Mouse (Mus musculus) kidney, postnatal 4 days (tissue): ENCODE results near the gene Cfap46.

Experiments
- DNase-seq, 2 experiments: peaks; one replicate each; pipeline ENCODE4 v3.0.0; 2021; ENCODE audit warnings: mixed read lengths in 2 of 2

Gene Cfap46

DNA sequence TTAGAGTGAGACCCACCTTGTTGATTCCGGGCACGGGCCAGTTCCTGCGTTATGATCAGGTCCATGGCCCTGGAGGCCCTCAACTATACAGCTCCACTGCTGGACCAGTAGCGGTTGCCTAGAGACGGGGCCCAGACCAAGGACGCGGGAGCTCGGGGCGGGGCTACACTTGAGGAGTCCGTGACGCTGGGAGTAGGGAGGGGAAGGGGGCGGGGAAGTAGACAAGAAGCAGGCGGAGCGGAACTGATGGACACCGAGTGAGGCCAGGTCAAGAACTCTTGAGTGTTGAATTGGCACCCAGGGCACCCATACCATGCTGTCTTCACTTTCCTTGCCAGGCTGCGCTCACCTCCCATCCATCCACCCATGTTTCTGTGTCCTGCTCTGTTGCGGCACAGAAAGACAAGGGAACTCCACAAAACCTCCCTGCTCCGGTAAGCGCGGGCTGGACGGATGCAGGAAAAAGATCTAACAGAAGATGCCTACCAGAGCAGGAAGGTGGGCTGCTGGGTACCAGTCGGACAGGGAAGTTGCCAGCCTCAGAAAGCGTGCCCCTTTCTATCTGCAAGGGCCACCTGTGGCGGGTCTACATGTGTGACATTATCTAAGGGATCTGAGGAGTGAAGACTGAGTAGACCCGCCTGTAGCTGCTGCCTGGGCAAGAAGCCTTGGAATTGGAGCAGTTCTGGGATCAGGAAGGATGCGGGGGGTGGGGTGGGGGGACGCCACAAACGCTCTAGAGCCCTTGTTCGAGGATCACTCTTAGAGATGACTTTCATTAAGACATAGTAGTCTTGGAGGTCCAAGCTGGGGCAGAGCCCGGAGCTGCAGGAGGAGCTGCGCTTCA, at the start of gene Cfap46:
Gene Cfap46, minus strand, starts transcription at position 112 of the 847 bp plus-strand sequence.
- peak; percentile 89 to 93 for DNase-seq

DNA sequence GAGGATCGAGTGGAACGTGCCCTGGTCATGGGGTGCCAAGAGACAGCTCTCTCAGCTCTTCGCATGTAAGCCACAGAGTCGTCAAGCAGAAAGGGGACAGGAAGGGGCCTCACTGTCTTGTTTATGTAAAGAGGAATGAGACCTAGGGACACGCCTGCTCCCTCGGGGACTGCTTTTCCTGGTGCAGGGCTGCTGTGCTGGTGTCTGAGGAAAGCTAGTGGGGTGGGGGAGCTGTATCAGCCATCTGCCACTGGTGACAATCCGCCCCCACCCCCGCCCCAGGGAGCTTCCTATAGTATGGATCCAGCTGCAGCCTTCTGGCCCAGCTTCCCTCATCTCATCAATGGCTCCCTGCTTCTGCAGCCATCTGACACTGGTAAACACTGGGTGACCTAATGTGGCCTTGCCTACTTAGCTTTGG, 47.7 kb upstream of the Cfap46 start:
- peak; percentile 16 to 30 for DNase-seq

DNA sequence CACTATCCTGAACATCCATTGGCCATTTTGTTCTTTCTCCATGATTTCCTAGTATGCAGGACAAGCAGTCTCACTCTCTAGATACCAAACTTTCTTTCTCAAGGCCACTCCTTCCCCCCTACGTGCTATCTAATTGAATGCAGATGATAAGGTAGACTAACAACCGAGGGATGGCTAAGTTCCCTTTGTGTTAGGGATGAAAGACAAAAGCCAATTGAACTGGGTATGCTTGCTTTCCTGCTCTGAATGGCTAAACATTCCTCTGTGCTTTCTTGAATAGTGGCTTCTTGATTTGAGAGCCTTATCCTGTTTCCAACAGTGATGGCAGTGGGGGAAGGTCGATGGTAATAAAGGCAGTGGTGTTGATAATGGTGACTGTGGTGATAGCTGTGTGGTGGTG, 43.5 kb upstream of the Cfap46 start:
- no peak for DNase-seq

DNA sequence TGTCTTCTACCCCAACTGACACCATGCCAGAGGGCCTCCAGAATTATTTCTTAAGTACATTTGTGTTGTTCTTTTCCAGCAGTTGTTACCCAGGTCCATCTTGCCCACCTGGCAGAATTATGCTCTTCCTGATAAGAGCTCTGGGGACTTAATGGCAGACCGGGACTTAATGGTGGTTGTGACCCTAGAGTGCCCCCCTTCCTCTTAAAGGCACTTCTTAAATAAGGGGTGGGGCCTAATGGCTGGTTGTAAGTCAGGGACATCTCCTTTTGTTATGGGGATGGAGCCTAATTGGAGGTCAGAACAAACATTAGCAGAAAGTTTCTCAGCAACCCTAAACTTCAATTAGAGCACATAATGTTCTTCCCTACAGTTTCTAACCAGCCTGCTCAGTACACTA, 42.0 kb upstream of the Cfap46 start:
- no peak for DNase-seq

DNA sequence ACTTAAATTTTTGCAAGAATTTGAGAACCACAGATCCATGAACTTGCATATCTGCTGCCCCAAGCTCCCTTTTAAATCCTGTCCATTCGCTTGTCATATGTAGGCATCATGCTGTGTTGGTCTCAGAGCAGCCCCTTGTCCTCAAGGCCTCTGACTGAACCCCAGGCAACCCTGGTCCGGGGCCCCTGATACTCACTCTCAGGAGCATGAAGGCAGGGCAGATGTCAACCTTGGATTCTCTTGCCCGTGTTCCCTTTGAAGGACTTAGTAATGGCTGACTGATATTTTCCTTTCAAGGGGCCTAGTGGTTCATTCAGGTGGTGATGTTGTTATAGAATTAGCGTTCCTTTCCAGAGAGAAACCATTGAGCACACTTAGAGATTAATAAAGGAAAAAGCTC, 40.4 kb upstream of the Cfap46 start:
- DNase-seq, result no peak

DNA sequence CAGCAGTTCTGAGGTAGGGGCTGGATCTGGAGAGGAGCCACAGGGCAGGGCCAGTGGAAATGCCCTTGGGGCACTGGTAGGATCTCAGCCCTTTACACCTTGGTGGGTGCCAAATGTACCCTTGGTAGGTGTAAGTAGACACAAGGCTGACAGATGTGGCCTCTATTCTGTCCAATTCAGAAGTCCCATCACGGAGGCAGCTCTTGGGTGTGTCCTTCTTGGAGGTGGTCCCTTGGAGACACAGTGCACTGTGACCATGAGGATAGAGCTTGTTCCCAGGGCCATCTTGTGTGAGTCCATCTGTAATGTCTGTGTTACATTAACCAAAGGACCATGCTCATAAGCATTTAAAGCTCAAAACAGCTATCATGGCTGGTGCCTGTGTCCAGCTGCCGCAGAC, 37.6 kb upstream of the Cfap46 start:
- DNase-seq, result no peak

DNA sequence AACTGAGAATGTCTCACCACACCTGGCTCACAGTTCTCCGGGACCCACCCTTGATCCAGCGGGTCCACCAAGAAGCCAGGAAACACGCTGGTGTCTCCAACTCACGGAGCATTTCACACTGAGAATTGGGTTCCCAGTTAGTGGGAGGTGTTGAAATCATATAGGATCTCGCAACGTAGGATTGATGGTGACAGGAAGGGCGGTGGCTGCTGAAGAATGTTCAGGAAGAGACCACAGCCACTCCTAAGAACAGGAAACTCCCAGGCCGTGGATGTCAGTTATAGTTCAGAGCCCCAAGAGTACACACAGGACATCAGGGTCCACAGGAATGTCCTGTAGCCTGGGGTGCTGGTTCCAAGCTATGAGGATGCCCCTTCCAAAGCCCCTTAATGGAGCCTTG, 34.2 kb upstream of the Cfap46 start:
- DNase-seq, result peak in 1 of 2 experiments; percentile 6

DNA sequence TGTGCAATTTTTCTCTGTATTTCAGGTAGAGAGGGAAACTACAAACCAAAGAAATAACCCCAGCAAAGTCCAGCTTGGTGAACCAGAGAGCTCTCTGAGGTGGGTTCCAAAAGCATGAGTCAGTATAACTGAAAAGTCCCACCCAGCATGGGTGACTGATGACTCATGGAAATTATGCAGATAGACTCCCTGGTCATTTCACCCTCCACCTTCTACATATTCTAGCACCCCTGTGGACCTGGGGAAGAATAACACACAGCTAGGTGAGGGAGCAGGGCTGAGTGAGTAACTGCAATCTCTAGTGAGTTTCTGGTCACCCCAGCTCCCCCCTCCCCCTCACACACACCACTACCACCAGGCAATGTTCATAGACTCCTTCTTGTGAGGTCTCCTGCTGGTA, 28.2 kb upstream of the Cfap46 start:
- no peak for DNase-seq

DNA sequence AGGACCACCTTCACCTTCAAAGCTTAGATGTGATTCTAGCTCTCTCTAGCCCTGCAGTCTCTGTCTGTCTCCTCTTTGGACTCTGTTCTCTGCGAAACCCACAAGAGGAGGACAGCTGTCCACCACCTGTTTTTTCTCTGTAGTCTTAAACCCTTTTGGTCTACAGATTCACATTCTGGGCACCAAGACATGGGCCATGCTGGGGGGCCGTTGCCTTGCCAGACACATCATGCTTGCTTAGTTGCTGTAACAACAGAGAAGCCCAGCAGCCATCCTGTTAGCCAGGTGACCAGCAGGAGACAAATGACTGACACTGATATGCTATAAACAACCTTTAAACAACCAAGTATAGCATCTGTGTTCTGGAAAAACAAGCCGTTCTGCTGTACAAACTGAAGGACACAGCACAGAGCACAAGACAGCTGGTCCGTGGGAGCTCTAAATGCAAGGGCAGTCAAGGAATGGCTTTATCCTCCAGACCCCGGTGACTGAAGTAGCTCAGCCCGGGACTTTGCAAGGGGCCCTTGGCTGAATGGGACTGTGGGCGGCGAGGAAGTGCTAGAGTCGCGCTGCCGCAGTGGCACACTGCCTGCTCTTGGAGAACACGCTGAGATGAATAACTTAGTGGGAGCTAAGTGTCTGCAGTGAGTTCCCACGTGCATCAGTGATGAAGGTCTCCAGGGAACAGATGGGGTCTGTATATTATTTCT, 22.9 kb upstream of the Cfap46 start:
- peak in 1 of 2 experiments; percentile 14 for DNase-seq

DNA sequence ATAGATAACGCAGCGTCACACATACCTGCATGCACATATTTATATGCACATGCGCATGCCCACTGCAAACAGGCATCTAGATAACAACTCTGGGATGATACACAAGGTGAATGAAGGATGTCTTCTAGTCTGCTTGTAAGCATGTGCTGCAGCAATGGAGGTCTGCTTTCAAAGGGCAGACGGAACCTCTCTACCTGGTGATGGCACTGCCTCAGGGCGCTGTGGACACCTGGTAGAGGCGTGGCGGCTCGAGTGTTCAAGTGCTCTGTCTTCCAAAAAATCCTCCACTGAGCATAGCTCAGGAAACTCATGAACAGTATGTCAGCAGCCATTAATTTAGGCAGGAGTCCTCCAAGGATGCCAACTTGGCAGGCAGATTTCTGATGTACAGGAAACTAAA, 22.2 kb upstream of the Cfap46 start:
- DNase-seq, result no peak

DNA sequence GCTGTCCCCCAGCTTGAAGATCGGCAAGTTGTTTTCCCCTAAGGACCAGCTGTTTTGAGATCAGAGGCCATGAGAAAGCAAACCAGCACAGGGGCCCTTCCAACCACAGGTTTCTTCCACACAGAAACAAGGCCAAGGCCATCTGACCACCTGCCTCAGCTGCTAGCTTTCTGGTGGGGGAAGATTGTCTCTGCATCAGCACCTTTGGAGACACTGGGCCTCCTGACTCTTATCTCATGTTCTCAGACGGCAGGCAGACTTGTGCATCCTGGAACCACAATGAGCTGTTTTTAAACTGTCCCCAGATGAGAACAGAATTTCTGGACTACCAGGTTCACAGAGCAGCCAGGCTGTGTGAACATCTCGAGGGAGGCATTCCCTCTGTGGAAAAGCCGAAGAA, 21.5 kb upstream of the Cfap46 start:
- no peak for DNase-seq

DNA sequence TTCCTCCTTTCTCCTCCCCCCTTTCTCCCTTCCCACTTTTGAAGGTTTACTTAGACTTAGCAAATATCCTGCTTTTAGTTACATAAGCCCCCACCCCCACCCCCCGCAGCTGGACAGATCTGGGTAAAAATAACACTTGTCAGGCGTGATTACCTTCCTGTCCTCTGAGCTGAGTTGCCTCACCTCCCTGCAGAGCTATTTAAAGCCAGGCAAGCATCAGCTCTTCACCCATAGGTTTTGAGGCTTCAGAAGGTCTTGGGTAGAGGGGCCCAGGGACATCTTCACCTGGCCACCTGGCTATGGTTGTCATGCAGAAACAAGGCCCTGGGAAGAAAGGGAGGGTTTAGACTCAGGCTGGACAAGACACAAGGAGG, 20.2 kb upstream of the Cfap46 start:
- no peak for DNase-seq

DNA sequence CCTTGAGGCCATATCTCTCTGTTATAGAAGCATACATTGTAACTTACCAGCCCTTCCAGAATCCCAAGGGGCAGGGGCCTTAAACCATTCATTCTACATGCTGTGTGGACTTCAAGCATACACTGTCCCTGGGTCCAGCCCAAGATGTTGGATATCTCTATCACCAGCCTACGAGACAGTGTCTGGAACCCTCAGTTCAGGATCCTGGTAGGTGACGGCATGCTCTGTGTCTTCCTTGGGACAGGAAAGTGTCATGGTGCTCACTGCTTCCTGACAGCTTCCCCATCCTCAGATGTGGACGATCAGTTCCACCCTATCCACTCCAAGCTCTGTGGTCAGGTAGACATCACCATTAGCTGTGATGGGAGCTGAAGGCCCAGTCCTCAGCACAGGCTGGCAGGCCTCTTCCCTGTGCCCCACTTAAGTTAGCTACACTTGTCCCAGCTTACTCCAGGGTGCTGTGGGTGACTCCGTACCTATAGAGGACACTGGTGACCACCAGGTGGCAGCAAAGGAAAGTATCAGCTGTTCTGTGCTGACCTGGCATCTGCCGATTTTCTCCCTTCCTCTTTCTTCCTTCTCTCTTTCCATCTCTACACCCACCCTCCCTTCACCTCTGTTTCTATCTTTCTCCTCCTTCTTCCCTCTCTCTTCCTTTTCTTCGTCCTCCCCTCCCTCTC, 19.7 kb upstream of the Cfap46 start:
- peak; percentile 90 to 91 for DNase-seq

DNA sequence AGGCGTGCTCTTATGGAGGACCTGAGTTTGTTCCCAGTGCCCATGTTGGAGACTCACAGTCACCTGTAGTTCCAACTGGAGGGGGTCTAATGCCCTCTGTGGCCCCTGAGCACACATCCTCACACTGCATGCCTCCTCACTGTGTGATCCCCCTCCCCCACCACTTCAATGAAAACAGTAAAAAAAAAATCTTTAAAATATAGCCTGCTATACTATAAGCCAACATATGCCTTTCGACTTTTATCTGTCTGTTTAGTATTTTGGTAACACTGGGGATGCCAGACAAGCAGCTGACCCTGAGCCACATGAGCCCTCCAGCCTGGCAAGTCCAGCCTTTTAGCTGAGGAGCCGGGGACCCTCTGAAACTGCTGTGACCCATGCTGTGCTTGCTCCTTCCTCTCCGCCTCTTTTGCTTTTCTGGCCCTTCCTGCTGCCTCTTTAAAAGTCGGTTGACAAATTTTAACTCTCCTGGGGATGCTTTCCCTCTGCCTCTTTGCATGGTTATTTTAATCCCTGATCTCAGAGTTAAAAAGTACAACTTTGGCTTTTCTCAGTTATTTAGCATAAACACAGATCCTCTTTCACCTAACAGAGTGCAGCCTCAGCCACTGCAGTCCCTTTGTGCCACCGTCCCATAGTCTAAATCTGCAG, 18.2 kb upstream of the Cfap46 start:
- DNase-seq, result no peak

DNA sequence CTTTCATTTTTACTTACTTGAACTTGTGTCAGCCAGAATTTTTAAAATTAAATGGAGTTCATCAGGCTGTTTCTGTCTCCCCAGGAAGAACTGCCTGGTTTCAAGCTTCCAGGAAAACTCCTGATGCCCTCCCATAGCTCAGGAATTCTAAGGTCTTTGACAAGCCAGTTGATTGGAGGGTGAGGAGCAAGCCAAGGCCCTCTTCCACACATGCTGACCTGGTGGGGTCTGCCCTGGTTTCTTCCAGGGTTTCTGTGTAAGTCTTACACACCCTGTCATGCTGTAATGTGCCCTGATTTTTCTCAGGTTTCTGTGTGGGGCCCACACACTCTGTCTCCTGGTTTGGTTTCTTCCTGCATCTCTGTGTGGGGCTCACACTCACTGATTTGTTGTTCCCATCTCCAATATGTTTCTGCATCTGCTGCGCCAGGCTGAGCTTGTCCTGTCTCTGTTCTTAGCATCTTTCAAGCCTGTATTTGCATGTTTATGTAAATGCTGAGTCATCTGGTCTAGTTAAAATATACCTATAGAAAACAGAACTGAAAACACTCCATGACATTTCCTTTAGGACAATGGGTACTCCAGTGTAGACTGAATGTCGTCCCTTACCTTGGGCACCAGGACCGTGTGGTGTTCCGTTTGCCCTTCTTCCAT, 9.2 kb upstream of the Cfap46 start:
- no peak for DNase-seq

DNA sequence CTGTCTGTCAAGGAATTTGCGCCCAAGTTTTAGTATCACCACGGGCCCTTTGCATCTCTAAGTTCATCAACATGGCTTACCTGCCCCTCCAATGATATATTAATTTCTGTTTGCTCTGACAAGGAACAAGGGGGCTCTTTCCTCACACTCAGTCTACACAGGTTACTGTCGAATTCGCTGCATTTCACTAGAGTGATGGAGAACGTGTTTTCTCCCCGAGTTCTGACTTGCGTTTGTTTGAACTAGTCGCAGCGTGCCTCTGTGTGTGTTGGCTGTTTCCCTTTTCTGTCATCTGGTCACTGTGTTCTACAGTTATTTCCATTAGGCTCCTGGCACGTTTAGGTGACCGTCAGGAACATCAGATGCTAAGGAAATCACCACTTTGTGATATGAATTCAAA, 8.6 kb upstream of the Cfap46 start:
- DNase-seq, result no peak

DNA sequence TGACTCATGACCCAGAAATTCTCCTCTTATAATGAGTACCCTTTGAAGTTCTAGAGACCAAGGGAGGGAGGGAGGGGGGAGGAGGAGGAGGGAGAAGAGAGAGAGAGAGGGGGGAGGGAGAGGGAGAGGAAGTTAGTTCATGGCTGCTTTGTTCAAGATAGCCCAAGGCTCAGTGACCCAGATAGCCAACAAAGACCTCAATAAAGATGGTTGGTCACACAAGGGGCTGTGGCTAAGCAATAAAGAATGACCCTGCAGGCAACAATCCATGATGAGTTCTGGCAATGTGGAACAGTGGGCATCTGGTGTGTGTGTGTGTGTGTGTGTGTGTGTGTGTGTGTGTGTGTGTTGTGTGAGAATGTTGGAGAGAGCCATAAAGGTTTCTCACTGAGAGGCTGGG, 1.7 kb upstream of the Cfap46 start:
- no peak for DNase-seq

DNA sequence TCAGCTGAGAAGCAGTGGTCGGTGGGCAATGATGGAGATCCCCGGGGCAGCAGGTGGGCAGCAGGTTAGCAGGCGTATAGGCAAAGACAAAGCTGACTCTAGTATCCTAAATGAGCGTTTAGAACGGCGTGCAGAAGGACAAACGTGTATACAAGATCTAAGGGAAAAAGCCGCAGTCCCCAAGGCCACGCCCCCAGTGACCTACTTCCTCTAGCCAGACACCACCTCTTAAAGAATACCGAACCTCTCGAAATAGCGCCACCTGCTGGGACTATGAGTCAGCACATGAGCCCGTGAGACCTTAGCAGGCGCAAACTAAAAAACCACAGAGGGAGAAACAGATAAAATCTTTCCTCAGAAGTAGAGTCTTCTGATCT, 924 bp upstream of the Cfap46 start:
- peak; percentile 95 for DNase-seq

DNA sequence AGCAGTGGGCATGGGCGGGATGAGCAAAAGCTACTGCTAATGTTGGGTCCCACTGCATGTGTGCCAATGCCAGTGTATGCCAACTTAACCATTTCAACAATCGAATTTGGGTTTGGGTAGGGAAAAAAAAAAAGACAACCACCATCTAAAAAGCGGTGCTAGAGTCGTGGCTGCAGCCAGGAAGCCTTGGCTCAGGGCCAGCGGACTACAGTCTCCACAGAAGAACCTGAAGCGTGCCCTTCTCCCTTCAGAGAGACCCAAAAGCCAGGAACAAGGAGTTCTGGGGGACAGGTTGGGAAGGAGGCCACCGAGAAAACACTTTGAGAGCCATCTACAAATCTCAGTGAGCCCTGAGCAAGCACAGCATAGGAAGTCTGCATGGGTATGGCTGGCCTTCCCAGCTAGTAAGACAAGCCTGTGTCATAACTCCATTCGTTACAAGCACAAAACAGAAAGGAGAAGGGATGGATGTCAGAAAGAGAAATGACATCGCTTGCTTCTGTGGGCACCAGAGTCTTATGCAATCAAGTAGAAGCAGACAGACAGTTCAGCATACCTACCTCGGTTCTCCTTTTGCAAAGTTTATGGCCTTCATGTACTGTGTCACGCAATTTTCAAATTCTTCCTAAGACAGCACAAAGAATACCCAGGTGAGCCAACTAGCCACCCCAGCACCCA, 1.6 kb downstream of the Cfap46 start:
- DNase-seq, result peak in 1 of 2 experiments; percentile 15

DNA sequence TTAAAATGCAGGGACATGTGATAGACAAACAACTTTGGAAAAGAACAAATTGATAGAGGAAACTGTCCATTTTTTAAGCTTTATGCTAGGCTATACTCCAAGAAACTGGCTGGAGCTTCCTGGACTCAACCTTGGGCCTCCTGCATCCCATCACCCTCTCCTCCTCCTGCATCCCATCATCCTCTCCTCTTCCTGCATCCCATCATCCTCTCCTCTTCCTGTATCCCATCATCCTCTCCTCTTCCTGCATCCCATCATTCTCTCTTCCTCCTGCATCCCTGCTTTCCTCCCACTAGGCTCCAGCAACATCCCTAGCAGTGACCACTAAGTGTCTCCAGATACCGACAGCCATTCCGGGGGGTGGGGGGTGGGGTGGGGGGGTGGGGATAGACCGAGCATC, 7.2 kb downstream of the Cfap46 start:
- no peak for DNase-seq

DNA sequence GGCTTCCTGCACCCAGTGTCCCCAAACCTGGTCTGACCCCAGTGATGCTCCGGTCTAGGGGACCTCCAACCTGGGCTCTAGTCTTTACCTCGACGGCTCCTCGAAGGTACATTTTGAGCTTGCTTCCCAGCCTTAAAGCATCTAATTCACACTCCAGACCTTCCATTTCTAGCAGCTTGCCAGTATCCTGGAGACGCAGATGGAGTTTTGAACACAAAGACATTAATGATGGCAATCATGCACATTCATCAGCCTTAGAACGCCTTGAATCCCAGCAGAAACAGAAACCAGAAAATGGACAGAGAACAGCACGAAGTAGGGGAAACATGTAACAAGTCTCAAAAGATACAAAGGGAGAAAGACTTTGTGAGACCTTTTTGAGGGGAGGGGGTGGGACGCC, 16.7 kb downstream of the Cfap46 start:
- DNase-seq, result no peak

DNA sequence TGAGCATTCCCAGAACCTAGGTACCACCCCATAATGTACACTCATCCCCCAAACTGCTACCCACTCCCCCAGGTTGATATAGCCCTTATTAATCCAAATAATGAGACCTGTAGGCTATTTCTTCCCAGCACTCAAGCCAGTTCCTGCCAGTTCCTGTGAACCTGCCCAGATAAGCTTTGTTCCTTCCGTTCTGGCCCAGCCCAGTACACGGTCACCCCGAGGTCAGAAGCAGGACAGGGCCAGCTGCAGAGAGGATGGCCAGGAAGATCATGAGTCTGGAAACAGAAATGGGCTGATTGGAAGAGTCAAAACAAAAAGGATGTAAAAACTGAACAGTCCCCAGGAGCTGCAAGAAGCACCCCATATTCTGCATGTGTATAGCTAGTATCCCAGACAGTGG, 20.3 kb downstream of the Cfap46 start:
- no peak for DNase-seq
